Mouse (Mus musculus) olfactory bulb, adult 2 months (tissue): ENCODE measurements around the gene Olfr749.

Source experiments
- CTCF ChIP-seq: fragments of 200-500 bp; IDR thresholded peaks from 2 replicates; pipeline ENCODE4 v1.5.1; 2012; ENCODE audit warnings: low read depth, mild to moderate bottlenecking, low read length, moderate library complexity; ENCODE audit not compliant: insufficient read depth
- POLR2A ChIP-seq: fragments of 200-500 bp; IDR thresholded peaks from 2 replicates; pipeline ENCODE4 v1.6.1; 2012; ENCODE audit warnings: mild to moderate bottlenecking, low read depth, low read length, moderate library complexity; ENCODE audit not compliant: insufficient read depth

DNA sequence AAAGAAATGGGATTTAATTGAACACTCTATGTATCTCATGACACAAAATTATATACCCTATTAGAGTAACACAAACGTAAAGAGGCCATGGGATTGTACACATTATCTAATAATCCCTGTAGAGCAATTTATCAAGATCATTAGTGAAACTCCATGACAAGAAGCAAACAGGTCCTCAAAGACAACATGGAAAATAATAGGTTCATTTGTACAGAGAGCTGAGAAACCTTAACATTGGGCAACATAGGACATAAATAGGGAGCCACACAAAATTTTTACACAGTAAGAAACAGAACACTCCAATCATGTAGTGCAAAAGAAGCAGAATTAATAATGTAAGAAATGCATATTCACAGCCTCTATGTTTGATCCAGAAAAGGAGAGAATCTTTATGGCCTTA, 37.8 kb downstream of the Olfr749 start, which contains the start of gene Olfr748:
- no peak for TF ChIP-seq CTCF
- TF ChIP-seq POLR2A = no peak
